Mouse (Mus musculus) testis, adult 2 months (tissue): ENCODE results near the gene Plppr1.

ENCODE experiments used
- CTCF ChIP-seq: fragments of 200-500 bp; IDR thresholded peaks from 2 replicates; pipeline ENCODE4 v1.5.1; 2012; ENCODE audit warnings: low read depth, mild to moderate bottlenecking, inconsistent platforms, low read length, moderate library complexity; ENCODE audit not compliant: control insufficient read depth, insufficient read depth, insufficient replicate concordance
- POLR2A ChIP-seq: fragments of 200-500 bp; IDR thresholded peaks from 2 replicates; pipeline ENCODE4 v1.6.1; 2012; ENCODE audit warnings: low read depth, mild to moderate bottlenecking, inconsistent platforms, low read length, moderate library complexity; ENCODE audit not compliant: control insufficient read depth

- TF ChIP-seq POLR2A (no peak), CTCF (no peak)
Observed at GRCm38 (mm10) chr4:49163285-49163684, 104.2 kb downstream of the Plppr1 start.
